Mouse (Mus musculus): ENCODE results near the gene Zfp428. TPM values are rescaled to one million over a fixed set of nuclear protein-coding genes. Genes with fewer than 3 reads are reported as not detected.
"Not testable (repeated sequence)": the region's sequence is repeated elsewhere in the genome, so short reads cannot be mapped to it uniquely, and the experiment has no call there.

Gene Zfp428
- polyA plus RNA-seq, 1 experiment, result 33.9 TPM

GRCm38 (mm10) chr7:24480121-24480941 lies 26.5 kb upstream of the Zfp428 start:
- TF ChIP-seq GATA1 (IDR thresholded peaks at IDR 0.05; ENCODE audit: borderline replicate concordance, low read length), result no peak
- no peak for TF ChIP-seq FLI1 (IDR thresholded peaks at IDR 0.05; ENCODE audit: low read length)
- peaks cover 22% of the 10 kb centered on the region for H3K4me1 ChIP-seq
- peaks cover 21% of the 10 kb centered on the region for H3K9me3 ChIP-seq
- H3K36me3 ChIP-seq (replicated peaks; ENCODE audit: low read length), result peaks cover under 1% of the 10 kb centered on the region
- H3K4me3 ChIP-seq (replicated peaks), result no peak overlapping the region
- H3K27me3 ChIP-seq (replicated peaks), result peaks cover 78% of the 10 kb centered on the region

- TF ChIP-seq FLI1 (IDR thresholded peaks at IDR 0.05; ENCODE audit: low read length) (no peak), GATA1 (IDR thresholded peaks at IDR 0.05; ENCODE audit: borderline replicate concordance, low read length) (no peak)
- peak overlapping the region; percentile 94 for H3K4me3 ChIP-seq (replicated peaks)
- H3K36me3 ChIP-seq (replicated peaks; ENCODE audit: low read length), result no peaks in the 10 kb centered on the region
- H3K27me3 ChIP-seq (replicated peaks), result peaks cover 84% of the 10 kb centered on the region
- H3K9me3 ChIP-seq, result peaks cover 21% of the 10 kb centered on the region
- H3K4me1 ChIP-seq, result peaks cover 22% of the 10 kb centered on the region
Measured at GRCm38 (mm10) chr7:24480986-24481473, 25.8 kb upstream of the Zfp428 start.

GRCm38 (mm10) chr7:24481474-24482207 lies 25.2 kb upstream of the Zfp428 start, which contains the start of gene Cadm4:
TSS of gene Cadm4 (plus strand) at chr7:24482023.
- no peaks in the 10 kb centered on the region for H3K36me3 ChIP-seq (replicated peaks; ENCODE audit: low read length)
- no peak for TF ChIP-seq GATA1 (IDR thresholded peaks at IDR 0.05; ENCODE audit: borderline replicate concordance, low read length)
- TF ChIP-seq FLI1 (IDR thresholded peaks at IDR 0.05; ENCODE audit: low read length), result no peak
- H3K4me3 ChIP-seq (replicated peaks), result peak within 1 kb of the TSS; percentile 94
- peaks cover 21% of the 10 kb centered on the region for H3K9me3 ChIP-seq
- peaks cover 91% of the 10 kb centered on the region for H3K27me3 ChIP-seq (replicated peaks)
- H3K4me1 ChIP-seq, result peaks cover 22% of the 10 kb centered on the region

GRCm38 (mm10) chr7:24482208-24483020 lies 24.4 kb upstream of the Zfp428 start:
- peaks cover 17% of the 10 kb centered on the region for H3K9me3 ChIP-seq
- no peak for TF ChIP-seq GATA1 (IDR thresholded peaks at IDR 0.05; ENCODE audit: borderline replicate concordance, low read length)
- no peak for TF ChIP-seq FLI1 (IDR thresholded peaks at IDR 0.05; ENCODE audit: low read length)
- H3K4me3 ChIP-seq (replicated peaks), result peak overlapping the region; percentile 94
- peaks cover 97% of the 10 kb centered on the region for H3K27me3 ChIP-seq (replicated peaks)
- H3K36me3 ChIP-seq (replicated peaks; ENCODE audit: low read length), result no peaks in the 10 kb centered on the region
- H3K4me1 ChIP-seq, result peaks cover 27% of the 10 kb centered on the region

GRCm38 (mm10) chr7:24483291-24483690 lies 23.5 kb upstream of the Zfp428 start:
- Histone ChIP-seq H3K4me1 (peaks cover 27% of the 10 kb centered on the region), H3K27me3 (replicated peaks) (peaks cover 94% of the 10 kb centered on the region)
- not testable (repeated sequence) for H3K4me3 ChIP-seq (replicated peaks); H3K36me3 ChIP-seq (replicated peaks; ENCODE audit: low read length); H3K9me3 ChIP-seq

- peaks cover 80% of the 10 kb centered on the region for H3K27me3 ChIP-seq (replicated peaks)
- TF ChIP-seq FLI1 (IDR thresholded peaks at IDR 0.05; ENCODE audit: low read length) (no peak), GATA1 (IDR thresholded peaks at IDR 0.05; ENCODE audit: borderline replicate concordance, low read length) (no peak)
- no peak overlapping the region for H3K4me3 ChIP-seq (replicated peaks)
- peaks cover 27% of the 10 kb centered on the region for H3K4me1 ChIP-seq
- no peaks in the 10 kb centered on the region for H3K36me3 ChIP-seq (replicated peaks; ENCODE audit: low read length)
- H3K9me3 ChIP-seq, result no peaks in the 10 kb centered on the region
Measured at GRCm38 (mm10) chr7:24485481-24485880, 21.3 kb upstream of the Zfp428 start.

GRCm38 (mm10) chr7:24486654-24487130 lies 20.1 kb upstream of the Zfp428 start:
- Histone ChIP-seq H3K27me3 (replicated peaks) (peaks cover 73% of the 10 kb centered on the region), H3K4me1 (peaks cover 16% of the 10 kb centered on the region), H3K36me3 (replicated peaks; ENCODE audit: low read length) (no peaks in the 10 kb centered on the region), H3K9me3 (no peaks in the 10 kb centered on the region), H3K4me3 (replicated peaks) (no peak overlapping the region)
- no peak for TF ChIP-seq FLI1 (IDR thresholded peaks at IDR 0.05; ENCODE audit: low read length)
- TF ChIP-seq GATA1 (IDR thresholded peaks at IDR 0.05; ENCODE audit: borderline replicate concordance, low read length), result no peak

GRCm38 (mm10) chr7:24487403-24487802 lies 19.4 kb upstream of the Zfp428 start:
- H3K9me3 ChIP-seq, result no peaks in the 10 kb centered on the region
- H3K27me3 ChIP-seq (replicated peaks), result peaks cover 69% of the 10 kb centered on the region
- TF ChIP-seq GATA1 (IDR thresholded peaks at IDR 0.05; ENCODE audit: borderline replicate concordance, low read length), result no peak
- TF ChIP-seq FLI1 (IDR thresholded peaks at IDR 0.05; ENCODE audit: low read length), result no peak; the same call in 1 of the 2 replicates
- H3K4me3 ChIP-seq (replicated peaks), result no peak overlapping the region
- no peaks in the 10 kb centered on the region for H3K36me3 ChIP-seq (replicated peaks; ENCODE audit: low read length)
- H3K4me1 ChIP-seq, result peaks cover 9% of the 10 kb centered on the region

GRCm38 (mm10) chr7:24488303-24488702 lies 18.5 kb upstream of the Zfp428 start:
- peaks cover 4% of the 10 kb centered on the region; the same call in 1 of the 2 replicates for H3K4me1 ChIP-seq
- H3K36me3 ChIP-seq (replicated peaks; ENCODE audit: low read length), result no peaks in the 10 kb centered on the region
- peaks cover 64% of the 10 kb centered on the region for H3K27me3 ChIP-seq (replicated peaks)
- TF ChIP-seq FLI1 (IDR thresholded peaks at IDR 0.05; ENCODE audit: low read length) (no peak), GATA1 (IDR thresholded peaks at IDR 0.05; ENCODE audit: borderline replicate concordance, low read length) (no peak)
- no peak overlapping the region for H3K4me3 ChIP-seq (replicated peaks)
- H3K9me3 ChIP-seq, result no peaks in the 10 kb centered on the region

Data from megakaryocyte, embryonic 14.5 days (primary cell).